In genomic region chr17:67869731-67870601, GRCm38 (mm10) we compare ENCODE assay signal across 8 mouse cellular contexts.
DNase-seq lines count a peak whose midpoint lies in the region; ATAC-seq and TF ChIP-seq lines count a peak whose summit lies in the region.

No protein-coding gene starts in this region.

- WGBS in forebrain, embryonic 12.5 days, result 65% methylated on average over 23 of the region's 23 CpGs
- WGBS in lung, postnatal 0 days, result 67% methylated on average over 23 of the region's 23 CpGs

- H3K4me1 ChIP-seq in forebrain, embryonic 12.5 days, result no peaks in the 10 kb centered on the region; the same call in 1 of the 2 replicates
- H3K4me1 ChIP-seq in lung, postnatal 0 days (ENCODE audit: insufficient read depth, low read depth, low read length), result no peaks in the 10 kb centered on the region

- H3K9ac ChIP-seq in forebrain, embryonic 12.5 days, result no peak overlapping the region
- H3K9ac ChIP-seq in lung, postnatal 0 days (replicated peaks; ENCODE audit: low read depth), result no peak overlapping the region

- no peak overlapping the region for H3K27ac ChIP-seq in forebrain, embryonic 12.5 days
- no peak overlapping the region for H3K27ac ChIP-seq in lung, postnatal 0 days (ENCODE audit: low read length)

- H3K36me3 ChIP-seq in forebrain, embryonic 12.5 days (replicated peaks), result 0 out of 2 replicates have a peak, but pooled peaks cover 5% of the 10 kb centered on the region
- peaks cover 23% of the 10 kb centered on the region; the same call in 1 of the 2 replicates for H3K36me3 ChIP-seq in lung, postnatal 0 days (ENCODE audit: insufficient read depth, low read length)

- peak; percentile 84 for TF ChIP-seq CTCF in lung, postnatal 0 days (IDR thresholded peaks at IDR 0.05)

- DNase-seq in Muller cell, postnatal 12 days (ENCODE audit: inconsistent ontology term), result peak; percentile 52
- peak; percentile 41 for DNase-seq in c-Kit-positive CD71-negative TER-119-negative erythroid progenitor cells, embryonic 14.5 days (ENCODE audit: low read depth)
- peak; percentile 68 to 81 for DNase-seq in heart, postnatal 36 days
- DNase-seq in layer of hippocampus, adult 18-20 months (ENCODE audit: low spot score in 2 of 2), result peak; percentile 37 to 80
- peak; percentile 62 for DNase-seq in lung, postnatal 0 days (ENCODE audit: low spot score)
- DNase-seq in retina, postnatal 1 day, result peak; percentile 78

- TF ChIP-seq EP300 in lung, postnatal 0 days (IDR thresholded peaks at IDR 0.05), result no peak

- H3K27me3 ChIP-seq in forebrain, embryonic 12.5 days, result no peaks in the 10 kb centered on the region
- no peaks in the 10 kb centered on the region for H3K27me3 ChIP-seq in lung, postnatal 0 days (replicated peaks; ENCODE audit: insufficient read depth, low read length)

- intact Hi-C loops in heart, postnatal 36 days (cut with DNase I), result loop anchor here (1.0 to 10.0 kb wide), 6 partner anchors 41 to 1235 kb away; partner anchors contain the start of gene Arhgap28

- no peaks in the 10 kb centered on the region for H3K9me3 ChIP-seq in forebrain, embryonic 12.5 days
- H3K9me3 ChIP-seq in lung, postnatal 0 days (ENCODE audit: low read length), result no peaks in the 10 kb centered on the region

- ATAC-seq in forebrain, embryonic 12.5 days (ENCODE audit: low FRiP score), result peak; percentile 76
- ATAC-seq in lung, postnatal 0 days, result peak; percentile 69
- no peak for ATAC-seq in inflammation-experienced regulatory T-cells, adult 6 months

- no peak overlapping the region for H3K4me2 ChIP-seq in forebrain, embryonic 12.5 days
- no peak overlapping the region for H3K4me2 ChIP-seq in lung, postnatal 0 days (replicated peaks; ENCODE audit: low read depth, low read length)

- no peak overlapping the region for H3K4me3 ChIP-seq in forebrain, embryonic 12.5 days (replicated peaks)
- no peak overlapping the region for H3K4me3 ChIP-seq in lung, postnatal 0 days (ENCODE audit: low read depth, low read length)
